Mouse (Mus musculus) olfactory bulb, adult 2 months (tissue): Measurements from ENCODE around the gene Egr2. TPM values are rescaled to one million over a fixed set of nuclear protein-coding genes. Genes with fewer than 3 reads are reported as not detected.

ENCODE experiments used
- H3K27ac ChIP-seq: fragments of 200-500 bp; 2 replicates; pipeline ENCODE4 v1.5.1; 2012; ENCODE audit warnings: low read depth, low read length; ENCODE audit not compliant: insufficient read depth
- H3K4me1 ChIP-seq: fragments of 200-500 bp; 2 replicates; pipeline ENCODE4 v1.6.1; 2012; ENCODE audit warnings: low read length; ENCODE audit not compliant: control insufficient read depth, insufficient read depth
- H3K4me3 ChIP-seq: fragments of 200-500 bp; 2 replicates; pipeline ENCODE4 v1.5.1; 2012; ENCODE audit warnings: mild to moderate bottlenecking, low read depth, low read length, moderate library complexity; ENCODE audit not compliant: insufficient read depth
- CTCF ChIP-seq: fragments of 200-500 bp; IDR thresholded peaks from 2 replicates; pipeline ENCODE4 v1.5.1; 2012; ENCODE audit warnings: low read depth, mild to moderate bottlenecking, low read length, moderate library complexity; ENCODE audit not compliant: insufficient read depth
- POLR2A ChIP-seq: fragments of 200-500 bp; IDR thresholded peaks from 2 replicates; pipeline ENCODE4 v1.6.1; 2012; ENCODE audit warnings: mild to moderate bottlenecking, low read depth, low read length, moderate library complexity; ENCODE audit not compliant: insufficient read depth
- WGBS: fragments of 180-500 bp; shearing (Covaris S2); methylation state at CpG from one replicate; pipeline ENCODE4 v1.1.7; 2018; 5-methylcytosine and 5-hydroxymethylcytosine counted together
- polyA plus RNA-seq: library from polyadenylated mRNA; stranded (reverse); fragments of >200 nt; gene quantifications from 2 replicates; pipeline ENCODE4 v1.2.4, GENCODE M21; 2012; ENCODE audit warnings: low replicate concordance; ENCODE audit not compliant: missing spikeins, insufficient read depth, insufficient read length

Gene Egr2
- polyA plus RNA-seq, 1 experiment: not detected

DNA sequence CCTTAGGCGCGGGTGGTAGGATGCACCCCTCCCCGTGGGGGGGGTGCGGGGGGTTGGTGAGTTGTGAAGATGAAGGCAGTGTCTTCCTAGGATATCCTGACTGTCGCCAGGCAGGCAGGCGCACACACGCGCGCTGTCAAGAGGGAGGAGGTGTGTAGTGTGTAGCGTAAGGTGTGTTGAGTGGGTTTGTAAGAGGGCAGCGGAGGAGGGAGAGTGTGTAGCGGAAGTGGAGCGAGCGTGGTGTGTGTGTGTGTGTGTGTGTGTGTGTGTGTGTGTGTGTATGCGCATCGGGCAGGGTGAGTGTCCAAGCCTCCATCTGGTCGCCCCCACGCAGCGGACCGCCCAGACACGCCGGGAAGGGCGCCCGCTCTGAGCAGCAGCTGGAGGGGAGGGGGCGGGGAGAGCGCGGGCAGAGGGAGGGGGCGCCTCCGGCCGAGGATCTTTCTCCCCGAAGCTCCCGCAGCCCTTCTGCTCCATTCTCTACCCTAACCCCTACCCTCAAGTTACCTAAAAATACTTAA lies 1.4 kb downstream of the Egr2 start:
- H3K4me3 ChIP-seq: peak overlapping the region; percentile 74
- TF ChIP-seq POLR2A (no peak), CTCF (no peak)
- H3K27ac ChIP-seq: no peak overlapping the region
- H3K4me1 ChIP-seq: peaks cover 48% of the 10 kb centered on the region
- under 1% methylated on average over 29 of the region's 32 CpGs for WGBS

DNA sequence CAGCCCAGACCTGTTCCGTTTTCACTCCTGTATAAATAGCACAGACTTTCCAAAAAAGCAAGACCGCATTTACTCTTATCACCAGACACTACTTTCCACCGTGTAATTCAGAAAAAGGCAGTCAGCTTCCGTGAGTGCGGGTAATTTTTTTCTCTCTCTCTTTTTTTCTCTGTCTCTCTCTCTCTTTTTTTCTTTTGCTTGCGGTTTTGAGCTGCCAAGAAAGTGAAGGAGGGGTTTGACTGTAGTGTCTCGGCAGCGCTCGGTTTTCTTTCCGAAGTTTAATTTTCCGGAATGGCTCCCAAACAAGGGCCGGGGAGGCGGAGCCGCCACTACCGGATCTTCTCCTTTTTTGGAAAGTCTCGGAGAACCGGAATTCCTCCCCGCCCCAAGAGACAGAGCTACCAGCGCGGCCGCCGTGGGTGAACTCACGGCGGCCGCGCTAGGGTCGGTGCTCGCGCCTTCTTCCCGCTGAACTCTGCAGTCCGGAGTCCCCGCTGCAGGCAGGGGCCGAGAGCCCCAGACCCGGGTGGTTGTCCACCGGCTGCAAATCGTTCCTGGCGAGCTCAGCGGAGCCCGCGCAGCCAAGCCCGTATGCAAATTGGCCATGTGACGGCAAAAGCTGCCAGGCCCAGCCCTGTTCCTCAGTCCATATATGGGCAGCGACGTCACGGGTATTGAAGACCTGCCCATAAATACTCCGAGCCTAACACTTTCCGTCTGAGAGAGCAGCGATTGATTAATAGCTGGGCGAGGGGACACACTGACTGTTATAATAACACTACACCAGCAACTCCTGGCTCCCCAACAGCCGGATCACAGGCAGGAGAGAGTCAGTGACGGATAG lies 2.1 kb downstream of the Egr2 start:
- Histone ChIP-seq H3K4me1 (peaks cover 48% of the 10 kb centered on the region), H3K4me3 (peak overlapping the region; percentile 74), H3K27ac (peak overlapping the region; percentile 66; the same call in 1 of the 2 replicates)
- whole genome bisulfite sequencing: under 1% methylated on average over 51 of the region's 51 CpGs
- peak; percentile 36; the same call in 1 of the 2 replicates for TF ChIP-seq POLR2A
- TF ChIP-seq CTCF: no peak

DNA sequence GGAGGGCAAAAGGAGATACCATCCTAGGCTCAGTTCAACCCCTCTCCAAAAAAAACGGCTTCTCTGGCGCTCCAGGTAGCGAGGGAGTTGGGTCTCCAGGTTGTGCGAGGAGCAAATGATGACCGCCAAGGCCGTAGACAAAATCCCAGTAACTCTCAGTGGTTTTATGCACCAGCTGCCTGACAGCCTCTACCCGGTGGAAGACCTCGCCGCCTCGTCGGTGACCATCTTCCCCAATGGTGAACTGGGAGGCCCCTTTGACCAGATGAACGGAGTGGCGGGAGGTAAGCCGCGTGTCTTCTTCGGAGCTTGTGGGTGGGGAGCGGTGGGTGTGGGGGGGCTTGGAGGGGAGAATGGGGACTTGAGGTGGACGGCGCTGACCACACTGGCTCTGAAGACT lies 2.8 kb downstream of the Egr2 start:
- H3K27ac ChIP-seq: no peak overlapping the region
- peaks cover 48% of the 10 kb centered on the region for H3K4me1 ChIP-seq
- TF ChIP-seq CTCF (no peak), POLR2A (no peak)
- peak overlapping the region; percentile 74 for H3K4me3 ChIP-seq
- whole genome bisulfite sequencing: 1% methylated on average over 19 of the region's 19 CpGs

DNA sequence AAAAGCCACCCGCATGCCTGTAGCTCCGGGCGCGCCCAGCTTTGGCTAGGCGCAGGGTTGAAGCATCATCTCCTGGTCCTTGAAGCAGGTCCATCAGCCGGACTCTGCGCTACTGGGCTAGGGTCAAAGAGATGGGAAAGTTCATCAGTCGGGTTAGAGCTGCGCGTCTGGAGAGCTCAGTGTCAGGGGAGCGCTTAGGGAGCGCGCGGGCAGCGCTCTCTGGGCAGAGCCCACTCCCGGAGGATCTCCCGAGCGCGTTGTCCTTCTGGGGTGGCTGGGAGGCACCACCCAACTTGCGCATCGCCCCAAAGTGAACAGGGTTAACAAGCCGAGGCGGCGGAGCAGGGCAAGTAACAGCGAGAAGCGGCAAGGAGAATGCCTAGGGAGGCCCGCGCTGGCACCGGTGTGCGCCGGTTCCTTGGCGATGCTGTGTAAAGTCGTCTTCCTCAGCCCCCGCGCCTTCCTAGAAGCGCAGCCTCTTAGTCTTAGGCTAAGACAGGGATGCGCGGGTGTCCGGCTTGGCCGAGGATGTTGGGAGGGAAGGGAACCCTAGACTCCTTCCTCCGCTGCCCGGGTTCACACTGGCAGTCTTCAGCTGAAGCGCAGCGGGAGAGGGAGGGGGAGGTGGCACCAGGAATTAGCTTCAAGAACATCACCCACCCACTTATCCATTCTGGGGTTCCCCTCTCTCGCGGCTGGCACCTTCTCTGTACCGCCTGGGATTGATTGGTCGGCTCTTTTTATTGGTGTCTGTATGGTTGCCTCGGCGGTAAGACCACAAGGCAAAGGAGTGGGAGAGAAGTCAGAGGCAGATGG lies 3.5 kb downstream of the Egr2 start:
- peaks cover 48% of the 10 kb centered on the region for H3K4me1 ChIP-seq
- no peak overlapping the region for H3K27ac ChIP-seq
- TF ChIP-seq POLR2A (no peak), CTCF (no peak)
- peak overlapping the region; percentile 74 for H3K4me3 ChIP-seq
- 1% methylated on average over 50 of the region's 50 CpGs for WGBS

DNA sequence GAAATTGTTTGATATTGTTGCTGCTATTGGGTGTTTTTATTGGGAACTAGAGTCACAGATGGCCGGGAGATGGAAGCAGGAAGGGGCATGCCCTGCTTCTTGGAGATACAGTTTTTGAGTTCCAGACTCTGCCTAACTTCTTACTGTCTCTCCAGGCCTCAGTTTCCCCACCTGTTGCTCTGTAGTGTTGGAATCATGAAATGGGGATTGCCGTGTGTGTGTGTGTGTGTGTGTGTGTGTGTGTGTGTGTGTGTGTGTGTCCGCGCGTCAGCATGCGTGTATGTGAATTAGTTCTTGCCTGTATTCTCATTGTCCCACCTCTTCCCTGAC lies 4.1 kb downstream of the Egr2 start:
- H3K4me1 ChIP-seq: peaks cover 48% of the 10 kb centered on the region
- no peak for TF ChIP-seq CTCF
- no peak for TF ChIP-seq POLR2A
- 43% methylated on average over 6 of the region's 6 CpGs for WGBS
- H3K4me3 ChIP-seq: peak overlapping the region; percentile 74
- no peak overlapping the region for H3K27ac ChIP-seq

DNA sequence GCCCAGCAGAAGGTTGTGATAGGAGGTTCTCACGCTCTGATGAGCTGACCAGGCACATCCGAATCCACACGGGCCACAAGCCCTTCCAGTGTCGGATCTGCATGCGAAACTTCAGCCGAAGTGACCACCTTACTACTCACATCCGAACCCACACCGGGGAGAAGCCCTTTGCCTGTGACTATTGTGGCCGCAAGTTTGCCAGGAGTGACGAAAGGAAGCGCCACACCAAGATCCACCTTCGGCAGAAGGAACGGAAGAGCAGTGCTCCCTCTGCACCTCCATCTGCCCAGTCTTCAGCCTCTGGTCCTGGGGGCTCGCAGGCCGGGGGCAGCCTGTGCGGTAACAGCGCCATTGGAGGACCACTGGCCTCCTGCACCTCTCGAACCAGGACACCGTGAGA lies 5.3 kb downstream of the Egr2 start:
- TF ChIP-seq CTCF (no peak), POLR2A (no peak)
- 65% methylated on average over 19 of the region's 19 CpGs for WGBS
- H3K27ac ChIP-seq: no peak overlapping the region
- peaks cover 40% of the 10 kb centered on the region for H3K4me1 ChIP-seq
- no peak overlapping the region for H3K4me3 ChIP-seq

DNA sequence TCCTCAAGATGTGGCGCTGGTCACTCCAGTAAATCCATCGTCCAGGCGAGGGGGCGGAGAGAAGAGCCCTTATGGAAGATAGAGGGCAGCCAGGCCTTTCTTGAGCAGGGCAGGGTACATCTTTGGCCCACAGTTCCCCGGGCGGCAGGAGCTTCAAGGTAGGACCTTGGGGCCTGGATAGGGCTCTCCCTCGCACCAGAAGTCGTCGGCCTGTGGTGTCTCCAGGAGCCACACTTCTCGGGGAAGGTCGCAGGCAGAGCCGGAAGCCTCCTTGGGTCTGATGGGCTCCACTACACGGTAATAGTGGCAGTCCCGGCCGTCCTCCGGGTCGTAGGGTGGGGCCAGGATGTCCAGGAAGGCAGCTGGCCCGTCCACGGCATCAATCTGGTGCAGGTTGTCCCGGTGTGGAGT lies 12.6 kb downstream of the Egr2 start:
- Histone ChIP-seq H3K4me1 (peaks cover 10% of the 10 kb centered on the region), H3K27ac (no peak overlapping the region), H3K4me3 (peak overlapping the region; percentile 62)
- TF ChIP-seq CTCF (no peak), POLR2A (no peak)
- WGBS: 15% methylated on average over 20 of the region's 20 CpGs

DNA sequence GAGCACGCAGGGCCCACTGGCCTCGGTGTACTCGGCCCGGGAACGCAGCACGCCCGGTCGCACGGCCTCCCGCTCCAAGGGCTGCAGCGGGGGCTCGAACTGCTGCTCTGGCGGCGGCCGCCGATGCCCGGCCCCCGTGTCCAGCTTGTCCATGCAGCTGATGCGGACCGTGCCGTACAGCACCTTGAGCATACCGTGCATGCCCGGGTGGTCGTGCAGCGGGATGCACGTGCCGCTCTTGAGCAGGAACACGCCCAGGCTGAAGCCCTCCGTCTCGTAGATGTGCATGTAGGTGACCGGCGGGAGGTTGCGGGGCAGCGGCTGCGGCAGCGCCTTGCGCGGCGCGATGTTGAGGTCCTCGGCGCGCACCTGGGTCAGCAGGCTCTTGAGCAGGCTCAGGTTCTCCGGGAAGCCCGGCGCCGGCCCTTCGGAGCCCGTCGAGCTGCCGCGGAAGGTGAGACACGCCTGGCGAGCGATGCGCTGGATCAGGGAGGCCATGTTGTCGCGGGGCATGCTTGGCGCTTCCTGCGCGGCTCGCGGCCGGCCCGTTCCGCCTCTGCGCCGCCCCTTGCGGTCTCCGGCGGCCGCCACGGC lies 13.1 kb downstream of the Egr2 start:
- WGBS: under 1% methylated on average over 73 of the region's 73 CpGs
- Histone ChIP-seq H3K4me3 (peak overlapping the region; percentile 62), H3K4me1 (peaks cover 10% of the 10 kb centered on the region), H3K27ac (peak overlapping the region; percentile 60; the same call in 1 of the 2 replicates)
- TF ChIP-seq CTCF: no peak
- no peak; the same call in 1 of the 2 replicates for TF ChIP-seq POLR2A
